Mouse (Mus musculus) forebrain, embryonic 12.5 days (tissue): ENCODE results near the gene Cnn3. TPM values are rescaled to one million over a fixed set of nuclear protein-coding genes. Genes with fewer than 3 reads are reported as not detected.

Experiments
- polyA plus RNA-seq: library from polyadenylated mRNA; unstranded; fragments of >200 nt; fragmentation: Nextera tagmentation; extraction: Ambion mirVana; gene quantifications from 2 replicates; pipeline ENCODE4 v1.2.1, GENCODE M21; 2016

Gene Cnn3
- polyA plus RNA-seq, 1 experiment from 2014 or later: 831 TPM

Other genes with a start within 250 kb of the Cnn3 start
- gene Tmem56, start 143.4 kb upstream of the Cnn3 start, polyA plus RNA-seq: 2.6 and 3.2 TPM in 2 replicates
- 30.1 and 31.5 TPM in 2 replicates for gene Alg14, start 134.7 kb upstream of the Cnn3 start, polyA plus RNA-seq
- gene Slc44a3, start 105.9 kb downstream of the Cnn3 start, polyA plus RNA-seq: 0.53 and 0.97 TPM in 2 replicates
- not detected in 2 replicates for gene 4930432M17Rik, start 244.3 kb downstream of the Cnn3 start, polyA plus RNA-seq